Mouse (Mus musculus): ENCODE measurements around the gene Dedd2. TPM values are rescaled to one million over a fixed set of nuclear protein-coding genes. Genes with fewer than 3 reads are reported as not detected.
"Not testable (repeated sequence)": the region's sequence is repeated elsewhere in the genome, so short reads cannot be mapped to it uniquely, and the experiment has no call there.

Dedd2 gene
- total RNA-seq (2022), result 1 to 10 TPM; 8.0 to 9.2 (median 8.6) TPM

GRCm38 (mm10) chr7:25220457-25221101, at the start of gene Dedd2:
Dedd2 (minus strand) TSS chr7:25220615.
- peak in 1 of 2 experiments; percentile 33 for DNase-seq (ENCODE audit: low spot score in 2 of 2)

DNA sequence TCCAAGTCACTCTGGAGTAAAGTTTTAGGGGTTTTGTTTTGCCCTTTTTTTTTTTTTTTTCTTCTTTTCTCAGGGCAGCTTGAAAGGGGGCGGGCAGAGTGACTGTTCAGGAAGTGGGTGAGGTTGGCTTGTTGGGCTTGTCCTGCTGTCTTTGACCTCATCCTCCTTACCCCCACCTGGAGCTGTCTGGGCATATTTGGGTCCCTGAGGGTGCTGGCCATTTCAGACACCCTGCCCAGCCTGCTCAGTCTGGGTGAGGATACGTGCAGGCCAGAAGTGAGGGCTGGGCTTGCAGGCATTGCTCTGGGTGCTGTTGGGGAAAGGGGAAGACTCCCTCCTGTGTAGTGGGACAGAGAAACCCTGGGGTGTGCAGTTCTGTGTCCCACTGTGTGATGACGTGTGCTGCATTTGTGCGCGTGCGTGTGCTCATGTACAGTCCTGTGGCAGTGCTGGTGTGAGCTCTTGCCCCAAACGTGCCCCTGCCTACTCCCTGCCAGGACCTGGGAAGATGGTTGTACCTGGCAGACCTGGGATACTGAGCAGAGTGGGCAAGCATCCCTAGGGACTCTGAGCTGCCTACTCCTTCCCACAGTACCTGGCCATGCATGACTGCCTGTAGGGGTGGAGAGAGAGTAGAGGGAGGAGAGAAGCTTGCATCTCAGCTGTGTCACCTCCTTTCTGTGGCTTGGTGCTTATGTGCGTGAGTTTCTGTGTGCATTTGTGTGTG, 49.3 kb upstream of the Dedd2 start:
- DNase-seq (ENCODE audit: low spot score in 2 of 2), result no peak

GRCm38 (mm10) chr7:25269029-25269428, 48.6 kb upstream of the Dedd2 start:
- DNase-seq (ENCODE audit: low spot score in 2 of 2), result no peak

DNA sequence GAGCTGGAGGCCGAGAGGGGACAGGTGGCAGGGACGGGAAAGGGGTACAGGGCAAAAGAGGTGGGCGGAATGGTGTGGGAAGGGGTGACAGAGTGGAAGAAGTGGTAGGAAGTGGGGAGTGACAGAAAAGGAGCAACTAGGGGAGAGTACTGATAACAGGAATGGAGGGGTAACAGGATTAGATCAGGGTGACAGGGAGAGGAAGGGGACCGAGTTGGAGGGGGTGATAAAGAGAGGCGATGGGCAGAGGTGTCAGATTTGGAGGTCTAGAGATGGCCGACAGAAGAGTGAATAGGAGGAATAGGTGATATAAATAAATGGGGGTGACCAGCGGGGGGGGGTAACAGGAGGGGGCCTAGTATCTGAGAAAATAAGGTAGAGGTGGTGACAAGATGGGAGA, 48.2 kb upstream of the Dedd2 start:
- no peak for DNase-seq (ENCODE audit: low spot score in 2 of 2)

GRCm38 (mm10) chr7:25267751-25268463, 47.5 kb upstream of the Dedd2 start:
- DNase-seq (ENCODE audit: low spot score in 2 of 2), result peak; percentile 99 to 100

DNA sequence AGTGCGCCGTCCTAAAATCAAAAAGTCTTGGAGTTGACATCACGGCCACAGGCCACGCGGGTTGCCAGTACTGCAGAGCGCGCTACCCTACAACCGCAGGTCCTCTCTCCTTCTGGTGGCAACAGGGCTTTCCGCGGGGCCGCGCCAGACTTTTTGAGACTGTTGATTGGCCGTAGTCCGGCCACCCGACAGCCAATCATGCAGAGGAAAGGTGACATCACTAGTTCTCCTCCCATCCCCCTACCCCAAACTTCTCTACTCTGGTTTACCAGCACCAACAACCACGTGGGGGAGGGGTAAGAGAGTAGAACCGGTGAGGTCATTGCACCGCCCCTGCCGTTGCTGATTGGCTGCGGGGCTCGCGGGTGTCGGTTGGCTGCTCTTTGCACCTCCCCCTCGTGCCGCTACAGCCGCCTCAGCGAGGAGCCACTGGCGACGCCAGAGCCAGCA, 46.9 kb upstream of the Dedd2 start, which contains the start of gene Cic:
Gene Cic, plus strand, starts transcription at position 404 of the 450 bp plus-strand sequence.
- DNase-seq (ENCODE audit: low spot score in 2 of 2), result peak; percentile 98 to 99

DNA sequence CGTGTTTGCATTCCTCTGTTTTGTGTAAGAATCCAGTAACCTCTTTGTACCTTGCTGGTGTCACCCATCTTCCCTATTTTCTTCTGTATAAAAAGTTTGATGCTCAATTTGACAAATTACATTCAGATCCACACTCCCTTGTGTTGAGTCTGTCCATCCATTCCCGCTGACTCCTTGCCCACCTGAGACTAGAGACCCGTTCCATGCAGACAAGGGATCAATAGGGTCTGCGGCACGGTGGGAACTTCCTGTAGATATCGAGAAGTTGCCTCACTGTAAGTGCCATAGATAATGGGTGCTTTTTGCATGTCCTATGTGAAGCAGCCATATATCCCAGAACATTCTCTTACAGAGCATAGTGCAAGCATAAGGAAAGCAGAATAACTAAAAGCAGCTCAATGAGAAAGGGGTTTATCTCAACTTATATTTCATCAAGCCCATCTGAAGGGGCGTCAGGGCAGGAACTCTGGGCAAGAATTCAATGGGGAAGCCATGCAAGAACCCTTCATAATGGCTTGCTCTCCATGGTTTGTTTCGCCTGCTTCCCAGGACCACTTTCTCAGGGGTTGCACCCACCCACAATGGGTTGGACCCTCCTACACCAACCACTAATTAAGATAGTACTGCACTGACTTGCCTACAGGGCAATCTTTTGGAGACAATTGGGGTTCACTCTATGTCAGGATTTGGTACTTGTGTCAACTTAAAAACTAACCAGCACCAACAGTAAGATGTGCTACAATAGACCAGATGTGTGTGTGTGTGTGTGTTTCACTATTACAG, 46.0 kb upstream of the Dedd2 start:
- DNase-seq (ENCODE audit: low spot score in 2 of 2), result no peak

- not testable (repeated sequence) for DNase-seq (ENCODE audit: low spot score in 2 of 2)
Observed at GRCm38 (mm10) chr7:25265743-25266142, 45.3 kb upstream of the Dedd2 start.

- no peak for DNase-seq (ENCODE audit: low spot score in 2 of 2)
Observed at GRCm38 (mm10) chr7:25263968-25264870, 43.8 kb upstream of the Dedd2 start.

DNA sequence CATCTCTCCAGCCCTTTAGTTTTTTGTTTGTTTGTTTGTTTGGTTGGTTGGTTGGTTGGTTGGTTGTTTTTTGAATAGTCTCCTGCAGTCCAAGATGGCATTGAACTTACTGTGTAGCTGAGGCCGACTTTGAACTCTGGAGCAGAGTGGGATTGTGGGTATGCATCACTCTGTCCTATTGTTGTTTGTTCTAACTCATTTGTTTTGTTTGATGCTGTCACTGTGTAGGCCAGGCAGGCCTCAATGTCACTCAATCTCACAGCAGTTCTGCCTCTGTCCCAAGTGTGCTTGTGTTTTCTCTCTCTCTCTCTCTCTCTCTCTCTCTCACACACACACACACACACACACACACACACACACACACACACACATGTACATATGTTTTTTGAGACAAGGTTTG, 41.5 kb upstream of the Dedd2 start:
- no peak for DNase-seq (ENCODE audit: low spot score in 2 of 2)

- no peak for DNase-seq (ENCODE audit: low spot score in 2 of 2)
Observed at GRCm38 (mm10) chr7:25251822-25252221, 31.4 kb upstream of the Dedd2 start.

DNA sequence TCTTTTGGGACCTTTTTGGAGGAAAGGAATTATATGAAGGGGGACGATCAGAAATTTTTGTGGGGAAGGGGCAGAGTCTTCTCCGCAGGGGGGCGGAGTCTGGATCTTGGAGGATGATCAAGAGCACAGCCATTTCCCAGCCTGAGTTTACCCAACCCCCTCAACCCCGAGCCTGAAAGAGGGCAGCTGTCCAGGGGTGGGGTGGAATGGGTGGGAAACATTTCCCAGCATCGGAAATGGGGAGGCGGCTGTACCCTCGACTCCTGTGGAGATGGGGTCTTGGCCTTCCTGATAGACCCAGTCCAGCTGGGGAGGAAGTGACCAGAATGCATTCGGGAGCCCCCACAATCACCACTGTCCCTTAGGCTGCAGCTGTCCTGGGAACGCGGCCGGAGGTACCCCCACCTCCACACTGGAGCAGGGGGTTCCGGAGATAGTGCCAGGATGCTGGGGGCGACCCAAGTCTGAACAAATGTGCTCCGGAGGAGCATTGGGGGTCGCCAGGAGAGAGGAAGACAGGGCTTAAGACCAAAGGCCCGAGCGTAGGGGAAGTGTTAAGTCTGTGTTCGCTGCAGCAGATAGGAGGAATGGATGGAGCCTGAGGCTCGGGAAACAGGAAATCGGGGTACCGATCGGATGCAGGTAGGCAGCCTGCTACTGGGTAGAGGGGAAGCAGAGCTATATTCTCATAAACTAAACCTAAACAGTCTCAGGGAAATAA, 30.8 kb upstream of the Dedd2 start:
- peak in 1 of 2 experiments; percentile 52 for DNase-seq (ENCODE audit: low spot score in 2 of 2)

- peak; percentile 93 to 94 for DNase-seq (ENCODE audit: low spot score in 2 of 2)
Observed at GRCm38 (mm10) chr7:25250141-25250972, 29.9 kb upstream of the Dedd2 start, which contains the start of gene Erf. Erf (minus strand) TSS chr7:25250761.

DNA sequence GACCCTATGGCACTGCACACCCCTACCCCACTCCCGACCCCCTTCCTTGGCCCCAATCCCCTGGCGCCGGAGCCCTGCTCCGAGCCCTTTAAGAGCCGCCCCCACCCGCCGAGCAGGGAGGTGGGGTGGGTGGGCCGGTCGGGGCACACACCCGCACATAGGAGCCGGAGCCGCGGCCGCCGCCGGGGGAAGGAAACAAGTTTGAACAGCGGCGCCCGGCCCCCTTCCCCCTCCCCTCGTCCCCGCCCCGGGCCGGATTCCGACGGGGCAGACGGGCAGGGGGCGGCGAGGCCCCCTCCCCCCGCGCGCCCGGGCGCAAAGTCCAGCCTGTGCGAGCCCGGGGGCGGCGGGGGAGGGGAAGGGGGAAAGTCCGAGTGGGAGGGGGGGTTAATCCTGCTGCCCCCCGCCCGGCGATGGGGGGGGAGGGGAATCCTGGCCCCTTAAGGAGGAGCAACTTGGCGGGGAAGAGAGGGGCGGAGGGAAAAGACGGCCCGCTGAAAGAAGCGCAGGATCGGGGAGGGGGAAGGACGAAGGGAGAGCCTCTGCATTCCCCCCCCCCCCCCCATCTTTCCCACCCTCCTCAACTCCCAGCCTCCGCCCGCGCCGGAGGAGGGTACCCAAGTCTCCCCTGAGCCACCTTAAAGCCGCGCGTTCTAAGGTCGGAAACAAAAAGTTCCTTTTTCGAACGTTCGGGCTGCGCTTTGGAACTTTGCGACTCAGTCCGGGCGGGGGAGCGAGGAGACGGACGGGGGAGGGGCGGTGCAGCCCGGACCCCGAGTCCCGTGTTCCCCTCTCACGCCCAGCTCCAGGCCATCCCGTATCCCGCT, 29.1 kb upstream of the Dedd2 start:
- peak in 1 of 2 experiments; percentile 67 for DNase-seq (ENCODE audit: low spot score in 2 of 2)

- no peak for DNase-seq (ENCODE audit: low spot score in 2 of 2)
Observed at GRCm38 (mm10) chr7:25248846-25249313, 28.5 kb upstream of the Dedd2 start.

DNA sequence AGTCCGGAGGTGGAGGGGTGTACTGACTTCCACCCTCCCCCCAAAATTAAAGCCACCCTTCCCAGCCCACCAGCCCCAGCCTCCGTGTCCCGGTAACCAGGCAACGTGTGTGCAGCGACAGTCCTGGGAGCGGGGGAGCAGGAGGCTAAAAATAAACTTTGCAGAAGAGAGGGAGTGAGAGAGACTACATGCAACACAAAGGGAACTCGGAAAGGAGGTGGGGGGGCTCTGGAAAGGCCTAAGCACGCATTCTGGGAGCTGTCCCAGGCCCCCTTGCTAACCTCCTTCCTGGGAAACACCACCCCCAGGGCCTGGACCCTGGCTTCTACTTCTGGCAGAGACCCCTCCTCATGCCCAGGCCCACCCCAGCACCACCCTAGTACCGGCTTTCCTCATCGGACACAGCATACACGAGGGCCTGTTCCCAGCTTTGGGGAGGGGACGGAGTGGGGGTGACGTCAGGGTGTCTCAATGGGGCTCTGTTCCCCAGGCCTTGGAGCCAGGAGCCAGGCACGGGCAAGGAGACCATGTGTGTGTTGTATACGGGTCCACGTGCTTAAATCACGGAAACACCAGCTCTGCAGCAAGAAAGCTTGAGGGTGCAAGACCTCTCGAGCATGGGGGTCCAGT, 27.7 kb upstream of the Dedd2 start:
- DNase-seq (ENCODE audit: low spot score in 2 of 2), result no peak

- no peak for DNase-seq (ENCODE audit: low spot score in 2 of 2)
Observed at GRCm38 (mm10) chr7:25247498-25247897, 27.1 kb upstream of the Dedd2 start.

Data from gastrocnemius, adult 8-10 months (tissue).